Mouse (Mus musculus) frontal cortex, postnatal 25 days (tissue): Measurements from ENCODE around the gene Barx2.

ENCODE experiments used
- DNase-seq, 2 experiments: peaks; one replicate each; pipeline ENCODE4 v3.0.0; 2022; ENCODE audit warnings: low spot score in 2 of 2

The Barx2 gene

DNA sequence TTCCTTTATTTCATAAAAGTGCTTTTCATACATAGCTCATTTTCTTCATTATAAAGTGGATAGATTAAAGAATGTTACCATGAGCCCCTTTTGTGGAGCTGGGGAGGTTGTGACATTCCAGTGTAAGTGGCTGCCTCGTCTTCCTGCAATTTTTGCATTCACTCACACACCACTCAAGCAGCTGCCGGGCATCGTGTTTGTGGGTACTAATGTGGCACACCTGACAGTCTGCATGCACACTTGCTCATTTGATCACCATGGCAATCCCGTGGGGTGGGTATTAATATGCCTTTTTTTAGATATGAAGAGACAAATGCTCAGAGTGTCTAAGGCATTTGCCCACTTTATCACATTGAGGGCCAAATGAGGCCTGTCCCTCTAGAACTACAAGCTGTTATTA lies 24.9 kb downstream of the Barx2 start:
- DNase-seq: no peak

GRCm38 (mm10) chr9:31886258-31886657 lies 27.0 kb downstream of the Barx2 start:
- no peak for DNase-seq

- no peak for DNase-seq
These were observed 30.9 kb downstream of the Barx2 start for GRCm38 (mm10) chr9:31882376-31882775.

DNA sequence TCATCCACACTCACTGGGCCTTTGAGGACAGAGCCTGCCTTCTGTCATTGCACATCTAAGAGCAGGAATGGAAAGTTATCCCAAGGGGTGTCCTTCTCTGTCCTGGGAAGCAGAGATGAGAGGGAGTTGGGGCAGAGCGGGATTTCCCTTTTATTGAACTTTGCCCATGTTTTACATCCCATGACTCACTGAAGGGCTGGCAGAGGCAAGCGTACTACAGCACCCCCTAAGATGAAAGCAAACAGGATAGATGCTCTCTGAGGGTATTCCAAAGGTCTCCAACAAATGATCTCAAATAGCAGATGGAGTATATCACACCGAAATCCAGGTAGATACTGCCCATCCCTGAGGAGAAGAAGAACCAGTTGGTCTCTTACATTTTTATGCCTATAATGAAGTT lies 37.7 kb downstream of the Barx2 start:
- no peak for DNase-seq

- DNase-seq: no peak
These were observed 39.0 kb downstream of the Barx2 start for GRCm38 (mm10) chr9:31874236-31874635.

DNA sequence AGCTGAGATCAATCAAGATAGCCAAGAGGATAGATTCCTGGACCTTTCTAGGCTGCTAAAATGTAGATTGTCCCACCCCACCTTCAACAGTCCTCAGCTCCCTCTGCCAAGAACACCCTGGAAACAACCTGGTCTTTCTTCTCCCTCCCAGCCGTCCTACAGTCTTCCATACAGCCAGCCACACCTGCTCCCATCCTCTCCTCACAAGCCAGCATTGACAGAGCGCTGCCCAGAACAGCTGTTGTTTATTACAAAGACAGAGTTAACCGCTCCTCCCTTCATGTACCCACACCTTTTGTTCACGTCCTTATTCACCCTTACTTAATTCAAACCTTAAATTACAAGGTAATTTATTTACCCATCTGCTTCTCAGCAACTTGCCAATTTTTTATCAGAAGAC lies 41.9 kb downstream of the Barx2 start:
- DNase-seq: no peak

GRCm38 (mm10) chr9:31868823-31869460 lies 44.3 kb downstream of the Barx2 start:
- no peak for DNase-seq

- DNase-seq: no peak
These were observed 49.4 kb downstream of the Barx2 start for GRCm38 (mm10) chr9:31863830-31864229.

GRCm38 (mm10) chr9:31859446-31859845 lies 53.8 kb downstream of the Barx2 start:
- no peak for DNase-seq

GRCm38 (mm10) chr9:31858720-31859340 lies 54.4 kb downstream of the Barx2 start:
- peak in 1 of 2 experiments; percentile 10 for DNase-seq

- DNase-seq: no peak
These were observed 55.8 kb downstream of the Barx2 start for GRCm38 (mm10) chr9:31857512-31857911.

GRCm38 (mm10) chr9:31856437-31856836 lies 56.8 kb downstream of the Barx2 start:
- DNase-seq: no peak

DNA sequence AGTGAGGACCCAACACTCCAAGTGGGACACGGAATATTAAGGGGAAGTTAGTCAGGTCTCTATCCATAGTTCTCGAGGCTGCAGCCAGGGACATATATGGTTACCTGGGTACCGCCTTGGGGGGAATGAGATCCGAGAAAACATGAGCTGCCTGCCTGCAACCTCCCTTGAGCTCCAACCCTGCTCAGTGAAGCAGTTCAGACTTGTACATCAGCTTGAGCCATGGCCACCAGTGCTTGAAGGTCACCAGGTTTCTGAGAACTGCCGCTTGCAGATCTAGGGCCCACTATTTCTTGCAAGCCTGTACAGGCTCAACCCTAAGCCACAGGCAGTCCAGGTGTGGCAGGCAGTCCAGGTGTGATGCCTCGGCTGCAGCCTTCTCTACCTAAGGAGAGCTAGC lies 57.6 kb downstream of the Barx2 start:
- DNase-seq: no peak

DNA sequence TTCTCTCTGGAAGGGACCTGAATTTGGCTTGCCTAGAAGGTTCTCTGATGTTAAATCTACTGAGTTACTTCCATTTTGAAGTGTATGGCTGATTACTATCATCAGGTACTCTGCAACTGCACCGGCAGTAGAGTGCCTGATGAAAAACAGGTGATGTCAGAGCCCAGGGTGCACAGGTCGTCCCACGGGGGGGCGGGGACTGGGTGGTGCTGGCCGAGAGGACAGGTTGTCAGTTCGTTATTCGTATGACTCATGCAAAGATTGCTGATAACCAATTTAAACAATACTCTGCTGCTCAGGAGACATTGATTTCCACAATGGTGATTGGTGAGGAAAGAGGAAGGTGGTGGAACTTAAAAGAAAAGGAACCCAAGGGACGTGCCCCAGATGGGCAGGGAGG lies 61.6 kb downstream of the Barx2 start:
- DNase-seq: no peak

DNA sequence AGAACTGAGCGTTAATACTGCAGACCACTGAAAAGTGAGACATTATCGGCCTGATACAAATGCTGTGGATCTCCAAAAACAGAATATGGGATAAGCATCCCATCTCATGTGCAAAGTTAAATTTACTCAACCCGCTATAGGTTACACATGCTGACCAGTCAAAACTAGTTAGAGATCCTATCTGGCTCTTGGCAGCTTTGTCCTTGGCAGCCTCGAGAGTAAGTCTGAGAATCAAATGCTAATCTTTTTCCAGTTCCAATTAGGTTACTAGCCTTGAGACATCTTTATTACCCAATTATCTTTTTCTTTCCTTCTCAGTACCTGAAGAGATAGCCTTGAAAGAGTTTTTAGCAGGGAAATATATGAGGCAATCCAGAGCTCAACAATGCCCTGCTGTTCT lies 62.6 kb downstream of the Barx2 start:
- no peak for DNase-seq

GRCm38 (mm10) chr9:31849387-31849786 lies 63.9 kb downstream of the Barx2 start:
- DNase-seq: no peak

DNA sequence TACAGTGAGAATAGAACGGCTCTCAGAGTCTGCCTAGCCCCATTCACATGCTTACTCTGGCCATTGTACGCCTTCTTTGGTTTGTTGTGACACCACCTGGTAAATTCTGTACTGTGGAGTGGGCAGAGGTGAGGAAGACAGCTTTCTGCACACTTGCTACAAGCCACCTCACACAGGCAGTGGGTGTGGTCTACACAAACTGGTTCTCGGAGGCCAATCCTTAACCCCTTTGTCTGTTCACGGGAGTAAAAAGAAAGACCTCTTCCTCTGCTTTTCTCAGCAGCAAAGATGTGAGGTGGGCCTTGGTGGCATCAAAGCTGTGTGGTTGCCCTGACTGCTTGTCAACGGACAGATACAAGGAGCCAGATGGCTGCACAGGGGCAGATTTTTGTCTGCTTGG lies 68.6 kb downstream of the Barx2 start:
- DNase-seq: no peak

- no peak for DNase-seq
These were observed 72.0 kb downstream of the Barx2 start for GRCm38 (mm10) chr9:31841108-31841815.

DNA sequence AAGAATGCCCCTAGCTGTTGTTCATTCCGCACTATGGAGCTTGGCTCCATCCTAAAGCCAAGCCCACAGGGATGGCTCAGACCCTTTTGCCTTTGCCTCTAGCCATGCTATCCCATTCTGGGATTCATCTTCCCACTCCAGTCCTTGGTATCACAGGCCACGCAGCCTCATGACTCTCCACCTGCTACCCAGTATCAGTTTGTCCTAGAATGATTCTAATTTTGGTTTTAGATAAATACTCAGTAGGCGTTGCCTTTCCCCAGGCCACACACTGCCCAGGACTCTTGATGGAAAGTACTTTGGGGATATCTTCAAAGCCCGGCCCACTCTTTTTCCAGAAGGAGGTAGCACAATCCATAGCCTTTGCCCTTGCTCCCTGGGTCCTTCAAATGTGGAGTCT lies 72.7 kb downstream of the Barx2 start:
- no peak for DNase-seq

GRCm38 (mm10) chr9:31840037-31840436 lies 73.2 kb downstream of the Barx2 start:
- no peak for DNase-seq

- no peak for DNase-seq
These were observed 73.9 kb downstream of the Barx2 start for GRCm38 (mm10) chr9:31839106-31840027.

- no peak for DNase-seq
These were observed 75.2 kb downstream of the Barx2 start for GRCm38 (mm10) chr9:31838047-31838446.
